Mouse (Mus musculus) gastrocnemius, postnatal 10 days (tissue): ENCODE data around the gene Snx9. TPM values are rescaled to one million over a fixed set of nuclear protein-coding genes. Genes with fewer than 3 reads are reported as not detected.

Experiments used
- DNase-seq: peaks from one replicate; pipeline ENCODE4 v3.0.0; 2021; ENCODE audit warnings: mixed read lengths
- total RNA-seq, 2 experiments: library from RNA; stranded (reverse); gene quantifications; 2 replicates each; pipeline ENCODE4 v1.2.3; 2021

Snx9 gene
- total RNA-seq, 2 experiments from 2014 or later: 28.2 to 29.8 TPM

DNA sequence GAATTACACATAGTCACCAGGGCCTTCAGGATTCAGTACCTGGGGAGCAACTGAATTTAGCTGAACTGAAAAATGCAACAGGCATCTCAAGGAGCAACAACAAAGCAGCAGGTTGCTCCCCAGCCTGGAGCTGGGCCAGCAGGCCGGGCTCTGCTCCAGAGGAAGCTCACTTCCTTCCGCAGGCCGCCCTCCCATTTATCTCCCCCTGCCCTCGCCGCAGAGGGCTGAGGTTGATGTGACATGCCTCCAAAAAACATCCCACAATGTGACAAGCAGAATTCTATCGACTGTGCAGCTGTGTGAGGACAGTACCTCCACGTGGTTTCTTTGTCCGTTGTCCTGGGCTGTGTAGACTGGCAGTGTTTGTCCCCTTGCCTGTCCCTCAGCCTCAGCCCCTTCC is 44.3 kb downstream of the Snx9 start:
- peak; percentile 71 for DNase-seq

DNA sequence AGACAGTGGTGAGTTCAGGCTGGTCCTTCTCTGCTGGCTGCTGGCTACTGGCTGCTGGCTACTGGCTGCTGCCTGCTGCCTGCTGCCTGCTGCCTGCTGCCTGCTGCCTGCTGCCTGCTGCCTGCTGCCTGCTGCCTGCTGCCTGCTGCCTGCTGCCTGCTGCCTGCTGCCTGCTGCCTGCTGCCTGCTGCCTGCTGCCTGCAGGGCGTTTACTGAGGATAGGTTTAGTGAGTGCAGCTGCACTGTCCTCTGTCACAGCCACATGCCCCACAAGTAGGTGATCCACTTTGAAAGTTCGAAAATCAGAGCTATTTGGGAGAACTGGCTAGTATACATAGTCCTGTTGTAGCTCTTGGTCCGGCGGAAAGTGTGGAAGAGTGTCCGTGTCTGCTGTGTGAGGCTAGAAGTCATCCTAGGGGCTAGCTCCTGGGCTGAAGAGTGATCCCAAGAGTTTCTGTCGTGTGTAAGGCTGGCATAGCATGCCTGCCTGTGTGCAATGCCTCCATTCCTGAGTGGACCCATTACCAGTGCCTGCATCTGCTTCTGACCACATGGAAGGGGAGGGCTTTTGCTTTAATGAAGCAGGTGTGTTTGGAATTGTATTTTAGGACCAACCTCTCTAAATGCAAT is 45.2 kb downstream of the Snx9 start:
- DNase-seq: no peak

DNA sequence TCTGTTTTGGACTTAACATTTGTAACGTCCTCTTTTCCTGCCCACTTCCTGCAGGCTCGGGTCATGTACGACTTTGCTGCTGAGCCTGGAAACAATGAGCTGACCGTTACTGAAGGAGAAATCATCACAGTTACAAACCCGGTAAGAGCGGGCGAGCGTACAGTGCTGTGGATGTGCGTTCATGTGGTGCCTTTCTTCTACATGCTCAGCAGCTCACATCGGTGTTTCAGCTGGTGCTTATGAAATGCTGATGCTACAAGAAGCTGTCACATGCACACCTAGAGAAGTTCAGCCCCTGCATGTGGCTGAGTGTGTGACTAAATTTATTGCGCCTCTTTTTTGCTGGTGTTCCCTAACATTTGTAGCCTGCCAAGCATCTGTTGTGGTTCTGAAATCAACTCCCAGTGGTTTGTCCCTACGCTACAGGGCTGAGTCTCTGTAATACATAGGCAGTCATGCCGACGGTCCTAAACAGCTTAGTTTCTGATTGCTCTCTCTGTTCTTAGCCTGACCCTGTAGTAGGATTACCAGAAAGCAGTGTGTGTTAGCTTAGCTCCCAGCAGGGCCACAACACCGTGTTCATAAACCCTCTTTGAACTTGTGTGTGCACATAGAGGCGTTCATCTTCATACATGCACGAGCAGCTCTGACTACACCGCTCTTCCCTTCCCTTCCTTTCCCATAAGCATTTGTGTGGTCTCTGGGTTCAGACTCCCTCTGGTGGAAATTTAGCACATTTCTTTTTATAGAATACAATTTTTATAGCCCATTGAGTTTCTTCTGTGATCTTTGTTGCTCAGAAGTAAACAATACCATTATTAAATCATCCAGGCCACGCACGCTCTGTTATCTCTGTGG is 46.0 kb downstream of the Snx9 start:
- no peak for DNase-seq

DNA sequence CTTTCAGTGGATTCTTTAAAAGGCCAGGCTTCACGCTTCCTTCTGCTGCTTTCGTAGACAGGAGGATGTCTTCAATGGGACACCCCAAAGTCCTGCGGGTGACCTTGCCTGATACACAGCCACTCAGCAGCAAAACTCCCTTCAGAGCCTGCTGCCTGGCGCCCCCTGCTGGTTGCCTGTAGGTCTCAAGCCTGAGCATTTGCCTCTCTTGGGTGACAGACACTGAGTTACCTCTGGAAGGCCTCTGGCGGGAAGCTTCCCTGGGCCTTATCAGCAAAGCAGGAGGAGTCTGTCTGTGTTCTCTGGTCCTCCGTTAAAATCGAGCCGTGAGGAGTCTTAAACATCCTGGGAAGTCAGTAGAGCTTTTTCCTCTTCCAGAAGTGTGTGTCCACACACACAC is 49.3 kb downstream of the Snx9 start:
- DNase-seq: peak; percentile 94

DNA sequence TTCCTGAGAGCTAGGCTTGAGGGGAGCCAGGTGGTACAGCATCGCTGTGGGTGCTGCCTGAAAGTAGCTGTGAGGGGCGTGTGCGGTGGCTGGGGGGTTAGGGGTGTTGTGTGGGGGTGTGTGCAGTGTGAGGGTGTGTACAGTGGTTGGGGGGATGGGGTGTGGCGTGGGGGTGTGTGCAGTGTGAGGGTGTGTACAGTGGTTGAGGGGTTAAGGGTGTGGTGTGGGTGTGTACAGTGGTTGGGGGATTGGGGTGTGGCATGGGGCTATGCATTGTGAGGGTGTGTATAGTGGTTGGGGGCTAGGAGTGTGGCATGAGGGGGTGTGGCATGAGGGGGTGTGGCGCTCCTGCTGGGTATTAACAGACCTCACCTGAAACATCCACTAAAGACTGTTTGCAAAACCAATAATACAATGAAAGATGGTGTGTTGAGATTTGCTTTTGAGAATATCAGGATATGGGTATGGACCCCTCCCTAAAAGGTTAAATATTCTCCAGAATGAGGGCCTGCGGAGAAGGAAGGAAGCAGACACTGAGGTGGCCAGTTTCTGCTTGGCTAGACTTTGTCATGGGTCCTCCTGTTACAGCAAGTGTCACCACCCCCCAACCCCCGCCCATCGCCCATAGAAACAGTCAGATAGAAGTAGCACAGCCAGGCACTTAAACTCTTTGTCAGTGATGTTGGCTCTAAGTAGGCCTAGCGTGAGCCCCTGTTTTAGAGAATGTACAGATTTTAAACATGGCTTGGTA is 51.0 kb downstream of the Snx9 start:
- no peak for DNase-seq

DNA sequence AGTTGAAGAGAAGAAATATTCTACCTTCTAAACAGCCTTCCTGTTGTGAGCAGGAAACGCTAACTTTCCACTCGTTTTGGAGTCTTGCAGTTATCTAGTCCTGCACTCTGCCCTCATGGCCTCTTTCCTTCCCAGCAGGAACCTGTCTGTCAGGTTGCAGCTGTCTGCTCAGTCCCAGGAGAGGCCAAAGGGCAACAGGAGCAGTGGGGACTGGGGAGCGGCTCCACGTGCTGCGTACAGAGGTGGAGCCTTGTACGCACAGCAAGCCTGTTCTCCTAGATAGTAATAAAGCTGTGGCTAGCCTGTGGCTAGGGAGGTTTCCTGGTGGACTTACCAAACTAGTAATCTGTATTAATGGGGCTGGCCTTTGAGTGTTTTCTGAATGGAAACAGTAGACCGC is 52.0 kb downstream of the Snx9 start:
- no peak for DNase-seq

DNA sequence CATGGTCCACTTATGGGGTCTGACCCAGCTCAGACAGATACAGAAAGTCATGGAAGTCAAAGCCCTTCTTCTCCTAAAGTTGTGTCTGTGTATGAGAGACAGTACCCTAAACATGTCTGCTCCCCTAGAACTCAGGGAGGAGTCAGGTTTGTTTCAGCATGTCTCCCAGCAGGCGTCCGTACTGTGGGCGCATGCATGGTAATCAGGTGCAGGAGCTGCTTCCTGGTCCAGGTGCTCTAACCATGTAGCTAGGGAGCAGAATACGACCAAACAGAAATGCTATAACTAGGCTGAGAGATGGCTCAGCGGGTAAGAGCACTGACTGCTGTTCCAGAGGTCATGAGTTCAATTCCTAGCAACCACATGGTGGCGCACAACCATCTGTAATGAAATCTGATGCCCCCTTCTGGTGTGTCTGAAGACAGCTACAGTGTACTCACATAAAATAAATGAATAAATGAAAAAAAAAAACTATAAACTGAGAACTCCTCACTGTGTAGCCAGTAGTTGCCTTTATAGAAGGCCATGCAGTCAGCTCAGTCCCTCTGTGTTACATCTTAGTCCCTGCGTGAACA is 52.5 kb downstream of the Snx9 start:
- DNase-seq: no peak

DNA sequence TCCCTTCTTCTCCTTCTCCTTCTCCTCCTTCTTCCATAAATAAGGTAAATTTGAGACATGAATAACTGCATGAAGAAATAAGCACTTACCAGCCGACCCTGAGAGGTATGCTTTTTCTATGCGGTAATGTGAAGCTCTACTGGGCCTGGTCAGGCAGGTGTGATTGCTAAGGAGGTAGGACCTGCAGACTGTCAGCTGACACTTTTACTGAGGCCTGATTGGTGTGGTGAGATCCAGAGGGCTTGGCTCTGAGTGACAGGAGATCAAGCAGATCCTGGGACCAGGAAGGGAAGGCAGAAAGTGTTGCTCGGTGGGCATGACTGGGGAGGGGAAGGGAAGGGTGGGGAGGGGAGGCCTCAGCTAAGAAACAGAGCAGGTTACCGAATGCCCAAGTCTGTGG is 54.9 kb downstream of the Snx9 start:
- no peak for DNase-seq

DNA sequence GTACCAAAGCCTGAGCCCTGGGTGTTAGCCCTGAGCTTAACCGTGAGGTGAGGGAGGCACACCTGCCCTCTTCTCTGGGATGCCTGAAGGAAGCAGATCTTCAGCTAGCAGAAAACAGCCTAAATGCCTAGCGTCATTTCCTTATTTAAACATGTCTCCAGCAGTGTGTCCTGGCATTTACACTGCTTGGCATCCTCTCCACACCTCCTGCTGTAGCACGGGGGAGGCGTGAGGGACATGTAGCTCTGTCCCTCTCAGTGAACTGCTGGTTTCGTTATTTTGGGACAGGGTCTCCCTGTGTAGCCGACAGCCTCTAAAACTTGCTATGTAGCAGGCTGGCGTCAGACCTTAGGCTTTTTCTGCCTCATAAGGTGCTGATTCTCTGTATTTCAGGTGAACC is 55.5 kb downstream of the Snx9 start:
- no peak for DNase-seq

DNA sequence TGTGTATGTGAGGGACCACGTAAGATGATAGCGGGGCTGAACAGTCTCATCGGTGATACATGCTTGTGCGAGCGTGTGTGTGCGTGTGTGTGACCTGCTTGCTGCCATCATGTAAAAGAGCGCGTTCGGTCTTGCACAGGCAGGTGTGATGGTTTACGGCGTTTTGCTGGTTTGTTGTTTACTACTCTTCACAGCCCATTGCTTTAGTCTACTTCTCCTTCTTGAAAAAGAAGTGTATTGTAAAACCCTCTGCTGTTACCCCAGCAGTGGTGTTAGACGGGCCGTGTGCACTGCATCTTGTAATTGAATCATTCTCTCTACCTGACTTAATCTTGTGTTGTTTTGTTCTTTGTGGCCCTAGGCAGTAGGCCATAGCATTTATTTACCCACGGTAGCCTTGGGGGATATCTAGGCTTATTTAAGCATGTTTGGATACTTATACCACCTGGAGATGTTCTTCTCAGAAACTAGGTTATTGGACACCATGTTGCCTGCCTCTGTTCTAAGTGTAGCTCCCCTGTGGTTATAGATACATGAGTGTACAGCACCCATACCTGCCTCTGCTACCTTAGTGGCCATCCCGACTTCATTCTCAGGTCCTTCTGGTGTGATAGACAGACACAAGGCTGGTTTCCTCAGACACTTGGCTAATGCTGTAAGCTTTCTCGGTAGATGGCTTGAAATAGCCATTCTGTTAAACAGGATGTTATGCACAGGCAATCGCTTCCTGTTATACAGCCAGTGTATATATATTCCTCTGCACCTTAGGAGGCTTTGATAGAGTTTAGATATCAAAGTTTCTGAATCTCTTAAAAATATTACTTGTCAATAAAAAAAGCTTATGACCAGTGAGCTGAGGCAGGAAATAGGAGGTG is 56.4 kb downstream of the Snx9 start:
- no peak for DNase-seq

DNA sequence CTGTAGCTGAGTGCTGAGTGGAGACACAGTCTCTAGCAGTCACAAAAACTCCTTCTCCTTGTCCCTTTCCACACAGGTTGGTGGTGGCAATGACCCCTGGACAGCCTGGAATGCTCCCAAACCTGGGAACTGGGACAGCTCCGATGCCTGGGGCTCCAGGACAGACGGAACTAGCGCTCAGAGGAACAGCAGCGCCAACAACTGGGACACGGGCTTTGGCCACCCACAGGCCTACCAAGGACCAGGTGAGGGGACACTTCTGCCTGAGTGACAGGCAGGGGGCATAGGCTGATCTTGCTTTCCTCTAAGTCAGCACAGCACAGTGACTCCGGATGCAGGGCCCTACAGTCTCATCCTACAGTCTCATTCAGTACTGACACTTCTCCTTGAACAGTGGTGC is 58.1 kb downstream of the Snx9 start:
- DNase-seq: no peak

DNA sequence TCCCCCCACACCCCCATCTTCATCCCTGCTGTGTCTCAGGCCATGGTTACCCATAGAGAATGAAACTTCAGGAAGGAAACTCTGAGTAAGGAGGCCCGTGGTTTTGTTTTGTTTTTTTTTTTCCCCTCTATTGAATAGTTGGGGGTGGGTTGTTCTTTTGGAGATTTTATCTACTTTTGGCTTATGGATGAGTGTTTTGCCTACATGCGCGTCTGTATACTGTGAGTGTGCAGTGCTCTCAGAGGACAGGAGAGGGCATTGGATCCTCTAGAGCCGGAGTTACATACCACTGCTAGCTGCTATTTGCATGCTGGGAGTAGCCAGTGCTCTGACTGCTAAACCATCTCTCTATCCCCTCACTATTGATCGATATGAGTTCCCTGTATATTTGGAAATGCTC is 60.3 kb downstream of the Snx9 start:
- DNase-seq: no peak

DNA sequence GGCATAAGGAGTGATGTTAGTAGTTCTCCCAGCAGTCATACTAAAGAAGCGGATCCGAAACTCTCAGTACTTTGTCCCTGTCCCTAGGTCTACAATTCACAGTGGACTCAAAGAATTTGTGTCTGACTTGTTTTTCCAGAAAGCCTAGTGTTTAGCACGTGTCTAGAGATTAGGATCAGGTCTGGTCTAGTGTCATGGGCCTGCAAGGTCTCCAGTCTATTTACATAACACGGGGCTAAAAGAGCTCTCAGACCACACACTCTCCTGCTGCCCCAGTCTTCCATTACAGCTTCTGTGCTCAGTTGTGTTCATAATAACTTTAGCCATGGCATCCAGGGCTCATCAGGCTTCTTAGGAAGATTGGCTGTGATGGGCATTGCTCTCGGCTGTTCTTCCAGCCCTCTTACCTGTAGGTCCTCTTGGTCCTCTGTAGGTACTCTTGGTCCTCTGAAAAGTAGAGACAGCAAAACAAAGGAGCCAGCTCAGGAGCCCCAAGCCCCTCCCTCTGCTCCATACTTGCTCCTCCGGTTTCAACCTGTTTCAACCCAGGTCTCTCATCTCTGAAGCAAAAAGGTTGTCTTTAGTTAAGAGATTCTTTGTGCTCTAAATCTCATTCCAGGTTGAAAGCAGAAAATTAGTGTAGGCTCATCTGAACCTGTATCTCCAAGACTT is 62.6 kb downstream of the Snx9 start:
- no peak for DNase-seq

DNA sequence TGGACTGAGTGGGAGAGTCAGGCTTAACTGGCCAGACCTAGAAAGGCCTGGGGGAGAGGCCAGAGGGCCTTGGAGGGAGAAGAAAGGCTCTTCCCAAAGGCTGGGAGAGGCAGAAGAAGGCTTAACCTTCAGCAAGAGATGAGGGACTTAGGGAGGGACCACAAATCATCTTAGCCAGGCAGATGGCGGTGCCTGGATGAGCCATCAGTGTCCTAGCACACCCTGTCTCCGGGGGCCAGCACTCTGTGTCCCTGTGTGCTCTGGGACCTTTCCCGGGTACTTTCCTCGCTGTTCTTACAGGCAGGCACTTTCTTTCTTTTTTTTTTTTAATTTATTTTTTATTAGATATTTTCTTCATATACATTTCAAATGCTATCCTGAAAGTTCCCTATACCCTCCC is 68.6 kb downstream of the Snx9 start:
- DNase-seq: no peak

DNA sequence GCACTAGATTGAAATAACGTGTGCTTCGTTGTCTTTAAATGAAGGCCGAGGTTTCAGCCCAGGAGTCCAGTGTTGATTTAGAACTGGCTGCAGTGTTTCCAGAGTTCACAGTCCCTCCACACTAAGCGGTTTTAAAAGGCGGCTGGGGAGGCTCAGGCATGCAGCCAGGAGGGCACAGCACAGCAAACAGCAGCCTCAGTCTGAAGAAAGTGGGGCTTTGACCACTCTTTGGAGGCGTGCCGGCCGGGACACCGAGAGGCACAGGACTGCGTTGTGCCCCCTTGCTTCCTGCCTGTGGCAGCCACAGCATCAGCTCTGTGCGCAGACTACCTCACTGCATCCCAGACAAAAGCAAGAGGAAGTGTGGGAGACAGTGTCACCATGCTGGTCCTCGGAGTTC is 70.5 kb downstream of the Snx9 start:
- DNase-seq: no peak

DNA sequence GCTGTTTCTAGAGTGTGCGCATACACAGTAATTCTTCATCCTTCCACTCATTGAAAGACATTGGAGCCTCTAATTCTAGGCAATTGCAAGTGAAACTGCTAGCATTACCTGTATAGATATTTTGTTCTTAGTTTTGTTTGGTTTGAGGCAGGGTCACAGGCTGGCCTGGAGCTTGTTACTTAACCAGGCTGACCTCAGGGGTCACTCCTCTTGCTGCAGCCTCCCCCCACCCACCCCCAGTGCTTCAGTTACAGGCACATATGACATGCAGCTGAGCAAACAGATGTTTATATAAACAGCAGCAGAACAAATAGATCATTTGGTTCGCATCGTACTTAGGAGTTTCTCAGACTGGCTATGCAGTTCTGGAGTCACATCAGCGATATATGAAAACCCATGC is 71.7 kb downstream of the Snx9 start:
- DNase-seq: no peak

DNA sequence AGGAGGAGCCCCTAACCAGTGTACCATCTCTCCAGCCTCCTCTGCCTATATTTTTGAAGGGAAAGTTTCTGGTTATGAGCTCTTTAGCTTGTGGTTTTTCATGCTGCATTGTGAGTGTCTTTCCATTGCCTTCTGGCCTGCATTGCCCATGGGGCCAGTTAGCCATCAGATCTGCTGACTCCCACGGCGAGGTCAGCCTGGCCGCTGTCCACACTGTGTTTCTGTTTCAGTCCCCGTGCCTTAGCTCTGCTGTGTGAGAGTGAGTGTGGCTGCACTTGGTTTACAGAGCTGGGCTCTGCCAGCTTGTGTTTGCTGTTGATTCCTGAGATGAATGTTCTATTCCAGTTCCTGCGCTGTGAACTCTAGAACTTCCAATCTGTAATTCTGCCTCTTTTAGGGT is 73.1 kb downstream of the Snx9 start:
- peak; percentile 50 for DNase-seq

DNA sequence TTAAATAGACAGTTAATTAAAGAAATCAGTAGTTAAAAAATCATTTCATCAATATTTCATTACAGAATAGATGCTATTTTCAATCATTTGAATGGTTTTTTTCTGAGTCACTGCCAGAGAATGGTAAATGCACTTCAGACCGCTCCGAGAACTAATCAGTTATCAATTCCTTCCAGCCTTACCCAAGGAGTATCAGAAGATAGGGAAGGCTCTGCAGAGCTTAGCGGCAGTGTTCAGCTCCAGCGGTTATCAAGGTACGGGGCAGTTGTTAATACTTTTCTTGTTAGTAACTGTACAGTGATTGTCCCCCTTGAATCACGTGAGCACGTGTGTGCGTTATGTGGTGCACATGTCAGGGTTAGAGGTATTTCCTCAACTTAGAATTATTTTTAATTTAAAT is 80.8 kb downstream of the Snx9 start:
- DNase-seq: no peak

DNA sequence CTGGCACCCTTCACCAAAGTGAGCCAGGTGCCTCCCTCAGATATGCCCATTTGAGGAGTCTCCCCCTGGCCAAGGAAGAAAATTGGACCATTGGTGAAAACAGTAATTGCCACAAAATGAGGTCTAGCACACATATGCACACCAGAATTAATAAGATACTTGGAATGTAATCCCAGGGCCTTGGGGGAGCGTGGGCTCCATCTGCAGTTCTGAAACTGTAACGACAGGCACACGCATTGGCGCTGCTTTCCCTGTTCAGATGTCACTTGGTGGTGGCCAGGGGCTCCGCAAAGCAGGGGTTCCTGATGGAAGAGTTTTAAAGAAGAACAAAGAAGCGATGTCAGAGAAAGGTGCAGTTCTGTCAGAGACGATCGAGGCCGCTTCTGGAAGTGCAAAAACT is 82.2 kb downstream of the Snx9 start:
- DNase-seq: no peak

DNA sequence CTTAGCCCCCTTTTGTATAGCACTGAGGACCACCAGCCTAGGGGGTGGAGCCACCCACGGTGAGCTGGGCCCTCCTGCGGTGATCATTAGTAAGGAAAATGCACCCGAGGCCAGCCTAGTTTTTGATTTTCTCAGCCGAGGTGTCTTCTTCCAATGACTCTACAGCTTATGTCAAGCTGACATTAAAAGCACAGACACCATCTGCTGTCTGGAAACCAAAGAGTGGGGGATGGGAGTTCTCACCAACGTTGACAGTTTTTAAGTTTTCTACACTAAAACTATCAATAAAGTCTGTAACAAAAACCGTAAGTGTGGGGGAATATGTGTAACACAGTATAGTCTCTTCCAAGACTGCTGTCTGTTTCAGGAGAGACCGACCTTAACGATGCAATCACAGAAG is 83.1 kb downstream of the Snx9 start:
- no peak for DNase-seq

DNA sequence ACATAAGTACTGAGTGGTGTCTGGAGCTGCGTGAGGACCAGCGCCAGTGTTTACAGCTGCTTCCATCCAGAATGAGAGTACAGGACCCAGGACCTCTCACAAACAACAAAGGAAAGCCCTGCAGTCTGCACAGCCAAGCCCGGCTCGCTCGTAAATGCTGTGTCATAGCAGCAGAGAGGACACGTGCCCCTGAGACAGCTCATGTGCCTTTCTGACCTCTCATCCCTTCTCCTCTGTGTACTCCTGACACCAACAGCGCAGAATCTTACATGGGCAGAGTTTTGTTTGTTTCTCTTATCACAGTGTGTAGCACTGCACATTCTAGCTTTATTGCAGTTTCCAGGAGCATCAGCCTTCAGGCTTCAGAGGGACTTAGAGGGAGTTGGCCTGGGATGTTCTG is 85.6 kb downstream of the Snx9 start:
- no peak for DNase-seq
